In genomic region chr5:127616151-127616550, GRCm38 (mm10) we compare ENCODE assay signal across 8 mouse cellular contexts. TPM values are rescaled to one million over a fixed set of nuclear protein-coding genes. Genes with fewer than 3 reads are reported as not detected.
DNase-seq lines count a peak whose midpoint lies in the region; ATAC-seq lines count a peak whose summit lies in the region.

No protein-coding gene starts in this region.

- H3K4me3 ChIP-seq in heart, embryonic 13.5 days, result peak overlapping the region; percentile 90
- peak overlapping the region; percentile 99 for H3K4me3 ChIP-seq in hindbrain, embryonic 13.5 days
- peak overlapping the region; percentile 98 for H3K4me3 ChIP-seq in midbrain, embryonic 16.5 days (ENCODE audit: low read depth, low read length)

- peaks cover 51% of the 10 kb centered on the region for H3K4me1 ChIP-seq in heart, embryonic 13.5 days
- peaks cover 40% of the 10 kb centered on the region for H3K4me1 ChIP-seq in hindbrain, embryonic 13.5 days (replicated peaks)
- H3K4me1 ChIP-seq in midbrain, embryonic 16.5 days (ENCODE audit: control insufficient read depth, insufficient read depth, low read length), result peaks cover 35% of the 10 kb centered on the region

- H3K9ac ChIP-seq in heart, embryonic 13.5 days, result peak overlapping the region; percentile 96
- peak overlapping the region; percentile 99 for H3K9ac ChIP-seq in hindbrain, embryonic 13.5 days
- H3K9ac ChIP-seq in midbrain, embryonic 16.5 days (ENCODE audit: low read depth, low read length), result peak overlapping the region; percentile 98

- no peaks in the 10 kb centered on the region for H3K27me3 ChIP-seq in heart, embryonic 13.5 days (replicated peaks)
- H3K27me3 ChIP-seq in hindbrain, embryonic 13.5 days, result peaks cover 4% of the 10 kb centered on the region; the same call in 1 of the 2 replicates
- H3K27me3 ChIP-seq in midbrain, embryonic 16.5 days (ENCODE audit: control insufficient read depth, insufficient read depth, low read depth, low read length), result no peaks in the 10 kb centered on the region

- H3K36me3 ChIP-seq in heart, embryonic 13.5 days, result no peaks in the 10 kb centered on the region
- H3K36me3 ChIP-seq in hindbrain, embryonic 13.5 days, result no peaks in the 10 kb centered on the region
- no peaks in the 10 kb centered on the region for H3K36me3 ChIP-seq in midbrain, embryonic 16.5 days (ENCODE audit: control insufficient read depth, insufficient read depth, low read length)

- no peaks in the 10 kb centered on the region for H3K9me3 ChIP-seq in heart, embryonic 13.5 days
- H3K9me3 ChIP-seq in hindbrain, embryonic 13.5 days, result no peaks in the 10 kb centered on the region
- H3K9me3 ChIP-seq in midbrain, embryonic 16.5 days (replicated peaks; ENCODE audit: control insufficient read depth, low read length, poor library complexity, severe bottlenecking), result no peaks in the 10 kb centered on the region

- no peak for DNase-seq in heart, adult 8-10 months (ENCODE audit: low spot score)
- peak; percentile 19 for DNase-seq in NIH3T3 (ENCODE audit: low read depth)
- no peak for DNase-seq in adrenal gland, adult 18-20 months (ENCODE audit: low spot score in 2 of 2)
- no peak for DNase-seq in urinary bladder, postnatal 4 days (ENCODE audit: low spot score in 2 of 2)
- no peak for DNase-seq in layer of hippocampus, postnatal 25 days (ENCODE audit: extremely low spot score in 1 of 2, low spot score in 1 of 2)

- no peak for ATAC-seq in heart, embryonic 13.5 days (ENCODE audit: extremely low read depth, insufficient number of reproducible peaks, low FRiP score, low TSS enrichment)
- ATAC-seq in hindbrain, embryonic 13.5 days (ENCODE audit: low FRiP score), result no peak
- ATAC-seq in midbrain, embryonic 16.5 days, result no peak

- H3K4me2 ChIP-seq in heart, embryonic 13.5 days, result peak overlapping the region; percentile 84
- peak overlapping the region; percentile 99 for H3K4me2 ChIP-seq in hindbrain, embryonic 13.5 days
- peak overlapping the region; percentile 98 for H3K4me2 ChIP-seq in midbrain, embryonic 16.5 days (ENCODE audit: low read length)

- no peak overlapping the region for H3K27ac ChIP-seq in heart, embryonic 13.5 days (replicated peaks)
- no peak overlapping the region for H3K27ac ChIP-seq in hindbrain, embryonic 13.5 days
- H3K27ac ChIP-seq in midbrain, embryonic 16.5 days (ENCODE audit: low read length), result no peak overlapping the region

- 6% methylated on average over 5 of the region's 5 CpGs for WGBS in heart, embryonic 13.5 days
- WGBS in hindbrain, embryonic 13.5 days, result 10% methylated on average over 4 of the region's 5 CpGs
- WGBS in midbrain, embryonic 16.5 days, result 12% methylated on average over 4 of the region's 5 CpGs

RNA-seq across cellular contexts. Expression of gene Glt1d1, which starts 15.9 kb away (rescaled TPM):
- polyA plus RNA-seq in heart, embryonic 13.5 days (2015; fragmentation: Nextera tagmentation; extraction: Ambion mirVana), result not detected in 2 replicates
- not detected for total RNA-seq in heart, adult 8-10 months (2022)
- 0.77 and 1.5 TPM in 2 replicates for polyA plus RNA-seq in hindbrain, embryonic 13.5 days (2015; fragmentation: Nextera tagmentation; extraction: Ambion mirVana)
- 1.7 TPM in 2 replicates for polyA plus RNA-seq in midbrain, embryonic 16.5 days (2015; fragmentation: Nextera tagmentation; extraction: Ambion mirVana)
- total RNA-seq in adrenal gland, adult 18-20 months (2021), result under 1 TPM; 0.33 to 0.35 TPM
- total RNA-seq in layer of hippocampus, postnatal 25 days (2021), result 10 to 100 TPM; 21.3 to 23.0 TPM

RNA-seq across cellular contexts. Expression of gene Slc15a4, which starts 16.5 kb away (rescaled TPM):
- polyA plus RNA-seq in heart, embryonic 13.5 days (2015; fragmentation: Nextera tagmentation; extraction: Ambion mirVana), result 14.1 and 16.7 TPM in 2 replicates
- 10 to 100 TPM; 10.9 to 17.4 (median 13.9) TPM for total RNA-seq in heart, adult 8-10 months (2022)
- 25.9 and 26.4 TPM in 2 replicates for polyA plus RNA-seq in hindbrain, embryonic 13.5 days (2015; fragmentation: Nextera tagmentation; extraction: Ambion mirVana)
- 26.3 and 31.1 TPM in 2 replicates for polyA plus RNA-seq in midbrain, embryonic 16.5 days (2015; fragmentation: Nextera tagmentation; extraction: Ambion mirVana)
- total RNA-seq in adrenal gland, adult 18-20 months (2021), result 10 to 100 TPM; 28.8 to 30.9 TPM
- total RNA-seq in layer of hippocampus, postnatal 25 days (2021), result 10 to 100 TPM; 23.7 to 27.2 TPM

Comparison
In these comparisons a context has a peak if more than half of its experiments do, and no peak if none do; other contexts are left out.
1. RNA of gene Glt1d1, which starts 15.9 kb away (total RNA-seq): 21.3 to 23.0 TPM in layer of hippocampus, postnatal 25 days; 0.33 to 0.35 TPM in adrenal gland, adult 18-20 months and not detected in heart, adult 8-10 months; every median in the first group is over 10 times any median in the second.
2. Peak in every context shown above with its lines, with median percentiles within 50 percentile points of each other: H3K4me2 ChIP-seq, H3K4me3 ChIP-seq and H3K9ac ChIP-seq.